Mouse (Mus musculus): ENCODE data around the gene Plcb3. TPM values are rescaled to one million over a fixed set of nuclear protein-coding genes. Genes with fewer than 3 reads are reported as not detected.

Gene Plcb3
- polyA plus RNA-seq, 1 experiment from 2014 or later: 38.0 TPM

Other genes starting within 250 kb of the Plcb3 start
- gene Rps6ka4, start 135.8 kb downstream of the Plcb3 start, polyA plus RNA-seq (2014; fragmentation: Illumina TruSeq; extraction: RNeasy Lipid Tissue Mini Kit (QIAGEN cat#74804); ENCODE audit: low read depth, low replicate concordance): 20.0 TPM
- gene Ccdc88b, start 118.3 kb downstream of the Plcb3 start, polyA plus RNA-seq (2014; fragmentation: Illumina TruSeq; extraction: RNeasy Lipid Tissue Mini Kit (QIAGEN cat#74804); ENCODE audit: low read depth, low replicate concordance): 2.5 TPM
- 56.4 TPM for gene Trmt112, start 66.8 kb downstream of the Plcb3 start, polyA plus RNA-seq (2014; fragmentation: Illumina TruSeq; extraction: RNeasy Lipid Tissue Mini Kit (QIAGEN cat#74804); ENCODE audit: low read depth, low replicate concordance)
- 299 TPM for gene Prdx5, start 66.4 kb downstream of the Plcb3 start, polyA plus RNA-seq (2014; fragmentation: Illumina TruSeq; extraction: RNeasy Lipid Tissue Mini Kit (QIAGEN cat#74804); ENCODE audit: low read depth, low replicate concordance)
- gene Esrra, start 54.7 kb downstream of the Plcb3 start, polyA plus RNA-seq (2014; fragmentation: Illumina TruSeq; extraction: RNeasy Lipid Tissue Mini Kit (QIAGEN cat#74804); ENCODE audit: low read depth, low replicate concordance): 28.7 TPM
- gene Catsperz, start 51.1 kb downstream of the Plcb3 start, polyA plus RNA-seq (2014; fragmentation: Illumina TruSeq; extraction: RNeasy Lipid Tissue Mini Kit (QIAGEN cat#74804); ENCODE audit: low read depth, low replicate concordance): 10.1 TPM
- gene Kcnk4, start 42.0 kb downstream of the Plcb3 start, polyA plus RNA-seq (2014; fragmentation: Illumina TruSeq; extraction: RNeasy Lipid Tissue Mini Kit (QIAGEN cat#74804); ENCODE audit: low read depth, low replicate concordance): 0.31 TPM
- 54.0 TPM for gene Bad, start 34.6 kb downstream of the Plcb3 start, polyA plus RNA-seq (2014; fragmentation: Illumina TruSeq; extraction: RNeasy Lipid Tissue Mini Kit (QIAGEN cat#74804); ENCODE audit: low read depth, low replicate concordance)
- gene Gpr137, start 34.0 kb downstream of the Plcb3 start, polyA plus RNA-seq (2014; fragmentation: Illumina TruSeq; extraction: RNeasy Lipid Tissue Mini Kit (QIAGEN cat#74804); ENCODE audit: low read depth, low replicate concordance): 57.9 TPM
- gene Ppp1r14b, start 1.5 kb downstream of the Plcb3 start, polyA plus RNA-seq (2014; fragmentation: Illumina TruSeq; extraction: RNeasy Lipid Tissue Mini Kit (QIAGEN cat#74804); ENCODE audit: low read depth, low replicate concordance): 81.3 TPM
- 204 TPM for gene Fkbp2, start 4.0 kb upstream of the Plcb3 start, polyA plus RNA-seq (2014; fragmentation: Illumina TruSeq; extraction: RNeasy Lipid Tissue Mini Kit (QIAGEN cat#74804); ENCODE audit: low read depth, low replicate concordance)
- gene Vegfb, start 11.2 kb upstream of the Plcb3 start, polyA plus RNA-seq (2014; fragmentation: Illumina TruSeq; extraction: RNeasy Lipid Tissue Mini Kit (QIAGEN cat#74804); ENCODE audit: low read depth, low replicate concordance): 60.0 TPM
- gene Dnajc4, start 16.1 kb upstream of the Plcb3 start, polyA plus RNA-seq (2014; fragmentation: Illumina TruSeq; extraction: RNeasy Lipid Tissue Mini Kit (QIAGEN cat#74804); ENCODE audit: low read depth, low replicate concordance): 40.7 TPM
- 23.3 TPM for gene Nudt22, start 19.6 kb upstream of the Plcb3 start, polyA plus RNA-seq (2014; fragmentation: Illumina TruSeq; extraction: RNeasy Lipid Tissue Mini Kit (QIAGEN cat#74804); ENCODE audit: low read depth, low replicate concordance)
- gene Trpt1, start 19.7 kb upstream of the Plcb3 start, polyA plus RNA-seq (2014; fragmentation: Illumina TruSeq; extraction: RNeasy Lipid Tissue Mini Kit (QIAGEN cat#74804); ENCODE audit: low read depth, low replicate concordance): 11.9 TPM
- gene Fermt3, start 43.0 kb upstream of the Plcb3 start, polyA plus RNA-seq (2014; fragmentation: Illumina TruSeq; extraction: RNeasy Lipid Tissue Mini Kit (QIAGEN cat#74804); ENCODE audit: low read depth, low replicate concordance): 10.2 TPM
- gene Stip1, start 63.5 kb upstream of the Plcb3 start, polyA plus RNA-seq (2014; fragmentation: Illumina TruSeq; extraction: RNeasy Lipid Tissue Mini Kit (QIAGEN cat#74804); ENCODE audit: low read depth, low replicate concordance): 65.5 TPM
- gene Macrod1, start 80.3 kb upstream of the Plcb3 start, polyA plus RNA-seq (2014; fragmentation: Illumina TruSeq; extraction: RNeasy Lipid Tissue Mini Kit (QIAGEN cat#74804); ENCODE audit: low read depth, low replicate concordance): 26.8 TPM
- gene Flrt1, start 129.3 kb upstream of the Plcb3 start, polyA plus RNA-seq (2014; fragmentation: Illumina TruSeq; extraction: RNeasy Lipid Tissue Mini Kit (QIAGEN cat#74804); ENCODE audit: low read depth, low replicate concordance): 0.72 TPM
- gene Otub1, start 229.8 kb upstream of the Plcb3 start, polyA plus RNA-seq (2014; fragmentation: Illumina TruSeq; extraction: RNeasy Lipid Tissue Mini Kit (QIAGEN cat#74804); ENCODE audit: low read depth, low replicate concordance): 73.7 TPM
- gene Cox8a, start 241.1 kb upstream of the Plcb3 start, polyA plus RNA-seq (2014; fragmentation: Illumina TruSeq; extraction: RNeasy Lipid Tissue Mini Kit (QIAGEN cat#74804); ENCODE audit: low read depth, low replicate concordance): 781 TPM